Mouse (Mus musculus) cortical plate, adult 2 months (tissue): ENCODE measurements around the gene Foxp1.

ENCODE experiments used
- CTCF ChIP-seq: fragments of 200-500 bp; IDR thresholded peaks from 2 replicates; pipeline ENCODE4 v1.5.1; 2011; ENCODE audit warnings: mild to moderate bottlenecking, control low read depth, low read length; ENCODE audit not compliant: insufficient read depth; ENCODE audit errors: extremely low read depth
- POLR2A ChIP-seq: fragments of 200-500 bp; IDR thresholded peaks from 2 replicates; pipeline ENCODE4 v1.6.1; 2011; ENCODE audit warnings: mild to moderate bottlenecking, low read length, control low read depth; ENCODE audit not compliant: insufficient read depth; ENCODE audit errors: extremely low read depth

- TF ChIP-seq CTCF (no peak), POLR2A (no peak)
These were observed 510.5 kb downstream of the Foxp1 start for GRCm38 (mm10) chr6:99011895-99012584.
